Mouse (Mus musculus): Measurements from ENCODE around the gene Kat5. TPM values are rescaled to one million over a fixed set of nuclear protein-coding genes. Genes with fewer than 3 reads are reported as not detected.

The Kat5 gene
- total and polyA plus RNA-seq, 3 experiments: 46.5 to 106 (median 62.8) TPM

DNA sequence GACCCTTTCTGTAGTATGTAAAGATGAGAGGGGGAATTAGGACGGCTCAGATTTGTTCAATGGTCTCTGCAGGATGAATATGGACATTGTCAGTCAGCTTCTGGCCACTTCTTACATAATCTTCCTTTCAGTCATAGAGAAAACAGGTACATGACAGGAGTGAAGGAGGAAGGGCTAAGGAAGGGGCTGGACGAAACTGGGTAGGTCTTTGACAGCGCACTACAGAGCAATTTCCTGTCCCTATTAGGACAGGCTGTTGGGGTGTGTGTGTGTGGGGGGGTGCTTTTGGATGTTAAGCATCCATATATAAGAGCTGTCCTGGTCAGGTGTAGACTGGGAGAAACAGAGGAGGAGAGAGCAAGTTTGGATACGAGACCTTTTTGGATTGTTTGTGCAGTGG, 10.8 kb downstream of the Kat5 start:
- Histone ChIP-seq H3K9ac (ENCODE audit: insufficient read depth, low read depth) (no peak overlapping the region), H3K79me2 (replicated peaks; ENCODE audit: control insufficient read depth, extremely low read depth, insufficient read depth, poor library complexity, severe bottlenecking) (peaks cover 12% of the 10 kb centered on the region), H3K27me3 (replicated peaks) (no peaks in the 10 kb centered on the region), H3K27ac (ENCODE audit: insufficient read depth, low read depth) (no peak overlapping the region), H3K9me3 (replicated peaks; ENCODE audit: low read length) (no peaks in the 10 kb centered on the region), H3K4me2 (ENCODE audit: insufficient read depth, low read depth, poor library complexity, severe bottlenecking) (no peak overlapping the region), H3K36me3 (replicated peaks in 1 of 2; ENCODE audit: control insufficient read depth in 1 of 2, insufficient read depth in 1 of 2, low read length in 1 of 2) (peaks cover 12 to 13% of the 10 kb centered on the region in 2 experiments), H3K4me1 (ENCODE audit: control insufficient read depth in 1 of 2, insufficient read depth in 2 of 2) (peaks cover 10 to 24% of the 10 kb centered on the region in 2 experiments), H3K4me3 (replicated peaks in 1 of 3; ENCODE audit: low read depth in 2 of 3, low read length in 2 of 3, poor library complexity in 1 of 3) (no peak overlapping the region)
- dilution Hi-C loops (cut with MboI; ENCODE audit: extremely low pct_ligation_motif_present, extremely low pct_unique_long_range_greater_than_20kb, low sequenced_read_pairs): no loop called here
- TF ChIP-seq JUND (conservative IDR thresholded peaks at IDR 0.05; ENCODE audit: low read depth, low read length): no peak
- no peak for TF ChIP-seq HCFC1 (IDR thresholded peaks at IDR 0.05; ENCODE audit: low read depth, low read length)
- no peak for TF ChIP-seq CTCF (conservative IDR thresholded peaks at IDR 0.05 in 1 of 2, IDR thresholded peaks at IDR 0.05 in 1 of 2; ENCODE audit: low read depth in 2 of 2, low read length in 2 of 2)
- TF ChIP-seq UBTF (IDR thresholded peaks at IDR 0.05; ENCODE audit: low read depth, low read length): no peak
- no peak for TF ChIP-seq CHD1 (IDR thresholded peaks at IDR 0.05; ENCODE audit: low read depth, low read length)
- TF ChIP-seq ZMIZ1 (IDR thresholded peaks at IDR 0.05; ENCODE audit: low read depth, low read length): no peak
- no peak for TF ChIP-seq PAX5 (IDR thresholded peaks at IDR 0.05; ENCODE audit: low read length)
- no peak for TF ChIP-seq GABPA (IDR thresholded peaks at IDR 0.05; ENCODE audit: insufficient replicate concordance, low read depth, low read length)
- no peak for TF ChIP-seq POLR2A (IDR thresholded peaks at IDR 0.05; ENCODE audit: low read depth, low read length)
- TF ChIP-seq TCF12 (IDR thresholded peaks at IDR 0.05; ENCODE audit: low read depth, low read length): no peak
- no peak for TF ChIP-seq ELF1 (IDR thresholded peaks at IDR 0.05; ENCODE audit: low read depth, low read length)
- no peak for TF ChIP-seq ZC3H11A (IDR thresholded peaks at IDR 0.05; ENCODE audit: low read depth, low read length)
- no peak for TF ChIP-seq USF1 (IDR thresholded peaks at IDR 0.05; ENCODE audit: low read depth, low read length)
- TF ChIP-seq BHLHE40 (IDR thresholded peaks at IDR 0.05; ENCODE audit: low read depth, low read length): no peak
- no peak for TF ChIP-seq MXI1 (IDR thresholded peaks at IDR 0.05; ENCODE audit: low read depth, low read length)
- TF ChIP-seq E2F4 (IDR thresholded peaks at IDR 0.05; ENCODE audit: insufficient replicate concordance, low read depth, low read length): no peak
- no peak for TF ChIP-seq ZNF384 (IDR thresholded peaks at IDR 0.05; ENCODE audit: low read depth, low read length)
- no peak for DNase-seq (ENCODE audit: extremely low read depth)
- in situ Hi-C loops (cut with MboI; ENCODE audit: low pct_ligation_motif_present, low pct_unique_long_range_greater_than_20kb, low sequenced_read_pairs): no loop called here

DNA sequence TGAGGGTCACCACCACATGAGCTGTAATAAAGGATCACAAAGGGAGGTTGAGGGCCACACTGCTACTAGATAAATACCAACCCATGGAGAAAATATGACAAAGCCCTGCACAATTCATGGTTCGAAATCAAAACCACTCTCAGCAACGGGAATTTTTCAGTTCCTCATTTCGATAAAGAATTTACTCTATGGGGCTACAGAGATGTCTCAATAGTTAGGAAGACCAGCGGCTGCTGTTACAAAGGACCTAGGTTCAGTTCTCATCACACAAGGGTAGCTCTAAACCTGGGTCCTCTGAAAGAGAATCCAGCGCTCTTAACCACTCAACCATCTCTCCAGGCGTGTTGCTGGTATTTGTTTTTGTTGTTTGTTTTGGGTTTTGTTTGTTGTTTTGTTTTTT, 18.1 kb downstream of the Kat5 start:
- in situ Hi-C loops (cut with MboI; ENCODE audit: low pct_ligation_motif_present, low pct_unique_long_range_greater_than_20kb, low sequenced_read_pairs): no loop called here
- TF ChIP-seq IRF4 (IDR thresholded peaks at IDR 0.05; ENCODE audit: low read depth, low read length) (peak; percentile 86), ZNF384 (IDR thresholded peaks at IDR 0.05; ENCODE audit: low read depth, low read length) (no peak), RCOR1 (conservative IDR thresholded peaks at IDR 0.05; ENCODE audit: low read depth, low read length) (0 out of 2 replicates have a peak, but pooled peaks have one; percentile 36), EP300 (IDR thresholded peaks at IDR 0.05; ENCODE audit: low read length) (peak; percentile 83)
- DNase-seq (ENCODE audit: extremely low read depth): peak; percentile 29
- dilution Hi-C loops (cut with MboI; ENCODE audit: extremely low pct_ligation_motif_present, extremely low pct_unique_long_range_greater_than_20kb, low sequenced_read_pairs): no loop called here
- H3K4me3 ChIP-seq (replicated peaks in 1 of 3; ENCODE audit: low read depth in 2 of 3, low read length in 2 of 3, poor library complexity in 1 of 3): no peak overlapping the region
- peaks cover 6% of the 10 kb centered on the region for H3K27me3 ChIP-seq (replicated peaks)
- peaks cover 7 to 12% of the 10 kb centered on the region in 2 experiments for H3K4me1 ChIP-seq (ENCODE audit: control insufficient read depth in 1 of 2, insufficient read depth in 2 of 2)
- H3K36me3 ChIP-seq (replicated peaks in 1 of 2; ENCODE audit: control insufficient read depth in 1 of 2, insufficient read depth in 1 of 2, low read length in 1 of 2): no peaks in the 10 kb centered on the region
- H3K79me2 ChIP-seq (replicated peaks; ENCODE audit: control insufficient read depth, extremely low read depth, insufficient read depth, poor library complexity, severe bottlenecking): no peaks in the 10 kb centered on the region
- no peak overlapping the region for H3K4me2 ChIP-seq (ENCODE audit: insufficient read depth, low read depth, poor library complexity, severe bottlenecking)
- H3K27ac ChIP-seq (ENCODE audit: insufficient read depth, low read depth): no peak overlapping the region
- no peak overlapping the region for H3K9ac ChIP-seq (ENCODE audit: insufficient read depth, low read depth)
- no peaks in the 10 kb centered on the region for H3K9me3 ChIP-seq (replicated peaks; ENCODE audit: low read length)
